Mouse (Mus musculus): ENCODE results near the gene Epn2. TPM values are rescaled to one million over a fixed set of nuclear protein-coding genes. Genes with fewer than 3 reads are reported as not detected.

Gene Epn2
- polyA plus RNA-seq (2012): 0.11 and 0.22 TPM in 2 replicates

DNA sequence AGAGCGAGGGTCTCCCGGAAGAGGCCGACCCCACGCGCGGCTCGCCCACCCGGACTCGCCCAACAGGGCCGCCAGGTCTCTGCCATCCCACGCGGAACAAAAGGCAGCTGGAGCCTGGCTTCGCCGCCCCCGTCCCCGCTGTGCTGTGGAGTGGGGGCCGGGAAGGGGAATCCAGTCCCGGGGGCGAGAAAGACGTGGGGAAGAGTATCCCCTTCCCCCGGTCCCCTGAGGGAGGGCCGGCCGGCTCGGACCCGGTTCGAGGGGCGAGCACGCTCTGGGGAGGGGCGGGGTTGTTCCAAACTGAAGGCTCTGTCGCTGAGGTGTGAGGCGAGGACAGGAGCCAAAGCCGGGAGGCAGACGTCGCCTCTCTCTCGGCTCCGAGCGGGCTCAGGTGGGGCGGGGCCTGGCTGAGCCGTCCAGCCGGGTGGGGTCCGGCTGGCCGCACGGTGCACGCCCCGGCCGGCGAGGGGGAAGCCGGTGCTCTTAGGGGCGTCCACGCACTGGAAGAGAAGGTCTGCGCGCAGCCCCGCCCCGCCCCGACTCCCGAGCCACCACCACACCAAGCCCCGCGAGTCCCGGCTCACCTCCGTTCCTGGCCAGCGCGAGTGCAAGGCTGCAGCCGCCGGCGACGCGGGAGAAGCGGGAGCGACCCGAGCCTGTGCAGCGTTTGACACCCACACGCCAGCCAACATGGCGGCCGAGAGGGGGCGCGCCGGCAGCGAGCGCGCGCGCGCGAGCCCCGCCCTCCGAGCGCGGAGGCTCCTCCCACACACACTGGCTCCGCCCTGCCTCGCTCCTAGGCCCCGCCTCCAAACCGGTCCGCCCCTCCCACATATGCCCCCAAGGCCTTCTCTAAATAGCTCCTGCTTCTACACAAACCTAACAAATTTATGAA is at the start of gene Epn2:
Gene Epn2, minus strand, starts transcription at position 705 of the 895 bp plus-strand sequence.

DNA sequence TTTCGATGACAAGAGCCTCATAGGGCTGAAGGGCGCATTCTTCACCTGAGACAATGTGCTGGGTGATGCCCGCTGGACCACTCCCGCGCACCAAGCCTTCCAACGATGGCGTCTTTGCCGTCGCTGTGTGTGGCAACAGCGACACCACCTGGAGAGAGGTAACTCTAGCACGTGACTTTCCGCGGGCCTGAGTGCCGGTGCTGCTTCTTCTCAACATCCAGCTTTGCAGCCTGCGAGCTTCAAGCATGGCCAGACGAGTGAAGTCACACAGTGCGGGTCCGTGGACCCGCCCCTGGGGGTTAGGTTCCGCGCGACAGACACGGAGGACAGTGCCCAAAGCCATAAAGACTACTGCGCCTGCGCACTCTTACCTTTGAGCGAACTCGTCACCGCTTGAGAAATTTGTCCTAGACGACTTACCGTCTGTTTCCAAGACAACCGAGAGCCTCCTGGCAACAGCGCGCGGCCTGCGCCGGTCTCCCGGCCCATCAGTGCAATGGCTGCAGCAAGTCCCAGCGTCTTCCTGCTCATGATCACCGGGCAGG is 74.7 kb downstream of the Epn2 start, which contains the start of gene B9d1:
Gene B9d1, plus strand, starts transcription at position 432 of the 545 bp plus-strand sequence.

DNA sequence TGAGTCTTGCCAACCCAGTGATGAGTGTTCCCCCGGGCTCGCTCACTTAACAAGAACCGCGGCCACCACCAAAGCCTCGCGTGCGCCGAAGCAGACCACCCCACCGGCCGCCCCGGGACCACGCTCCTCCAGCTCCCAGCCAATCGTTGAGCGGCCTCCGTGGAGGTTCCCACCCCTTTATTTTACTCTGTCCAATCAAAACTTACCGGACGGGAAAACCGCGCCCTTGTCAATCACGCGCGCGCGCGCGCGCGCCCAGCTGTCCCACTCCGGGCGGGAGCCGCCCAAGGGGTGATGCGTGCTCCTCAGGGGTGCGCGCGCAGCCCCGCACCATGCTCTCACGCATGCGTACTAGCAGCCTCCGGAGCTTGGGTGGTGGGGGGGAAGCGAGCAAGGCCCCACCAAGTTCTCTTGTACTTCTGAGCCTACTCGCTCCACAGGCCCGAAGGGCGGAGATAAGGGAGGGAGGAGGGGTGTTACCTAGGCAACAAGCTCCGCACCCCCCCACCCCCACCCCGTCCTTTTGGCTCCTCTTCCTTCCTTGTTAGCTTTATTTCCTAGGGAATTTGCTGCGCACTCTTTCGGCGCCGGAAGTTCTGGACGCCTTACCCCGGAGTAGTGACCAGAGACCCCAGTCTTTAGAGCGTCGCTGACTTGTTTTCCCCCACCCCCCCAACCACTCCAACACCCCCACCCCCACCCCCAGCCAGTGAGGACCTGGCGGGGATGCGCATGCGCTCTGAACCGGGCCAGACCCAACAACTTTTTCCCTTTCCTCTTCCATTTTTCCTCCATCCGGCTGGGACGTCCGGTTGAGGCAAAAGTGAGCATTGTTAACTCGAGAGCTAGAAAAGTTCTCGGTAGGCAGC is 85.1 kb downstream of the Epn2 start, which contains the start of gene Mapk7:
Gene Mapk7, minus strand, starts transcription at position 278 of the 869 bp plus-strand sequence.

DNA sequence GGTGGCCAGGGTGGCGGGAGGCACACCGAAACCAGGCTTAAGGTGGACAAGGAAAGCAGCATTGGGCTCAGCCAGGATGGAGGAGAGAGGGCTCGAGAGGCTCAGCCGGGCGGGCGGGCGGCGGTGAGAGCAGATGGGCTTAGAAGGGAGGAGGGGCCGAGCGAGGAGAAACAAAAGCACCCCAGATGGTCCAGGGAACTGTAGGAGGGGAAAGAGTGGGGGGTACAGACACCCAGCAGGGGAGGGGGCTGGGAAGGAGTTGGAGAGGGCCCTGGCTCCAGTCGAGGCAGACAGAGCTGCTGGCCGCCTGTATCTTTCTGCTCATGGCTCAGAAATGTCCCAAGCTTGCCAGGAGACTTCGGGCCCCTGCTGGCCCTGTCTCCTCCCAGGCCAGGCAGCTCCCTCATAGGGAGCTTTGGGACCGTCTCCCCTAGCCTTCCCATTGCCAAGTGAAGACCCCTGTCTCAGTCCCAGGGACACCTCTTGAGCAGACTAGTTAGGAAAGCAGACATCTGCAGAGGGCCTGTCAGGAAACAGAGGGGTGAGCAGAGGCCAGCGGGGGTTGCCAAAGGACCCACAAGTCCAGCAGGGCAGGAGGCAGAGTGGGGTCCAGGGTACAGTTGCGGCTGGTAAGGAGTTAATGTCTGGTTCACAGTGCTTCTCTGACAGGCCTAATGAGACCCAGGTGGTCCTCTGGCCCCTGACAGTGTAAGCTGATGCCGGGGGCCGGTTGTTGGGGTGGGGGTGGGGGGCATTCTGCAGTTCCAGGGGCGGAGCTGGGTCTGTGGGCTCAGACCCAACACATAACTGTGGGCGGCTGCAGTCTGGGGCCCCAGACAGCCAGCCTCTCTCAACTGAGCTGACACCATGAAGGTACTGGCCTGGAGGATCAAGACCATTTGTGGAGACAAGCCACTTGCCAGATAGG is 94.6 kb downstream of the Epn2 start, which contains the start of gene Mfap4:
Gene Mfap4, plus strand, starts transcription at position 819 of the 928 bp plus-strand sequence.

Other genes with a start within 250 kb of the Epn2 start
- gene Slc47a2, start 236.8 kb downstream of the Epn2 start, polyA plus RNA-seq (2012): not detected in 2 replicates
- gene Slc47a1, start 201.3 kb downstream of the Epn2 start, polyA plus RNA-seq (2012): not detected in 2 replicates
- not detected in 2 replicates for gene Rnf112, start 125.6 kb downstream of the Epn2 start, polyA plus RNA-seq (2012)
- gene Mfap4, start 94.3 kb downstream of the Epn2 start, polyA plus RNA-seq (2012): not detected in 2 replicates
- 33.6 and 37.7 TPM in 2 replicates for gene Mapk7, start 85.3 kb downstream of the Epn2 start, polyA plus RNA-seq (2012)
- gene B9d1, start 74.5 kb downstream of the Epn2 start, polyA plus RNA-seq (2012): 1.7 and 1.8 TPM in 2 replicates
- gene Grap, start 73.6 kb upstream of the Epn2 start, polyA plus RNA-seq (2012): 3.1 and 3.3 TPM in 2 replicates
- 0.25 and 0.46 TPM in 2 replicates for gene Fam83g, start 104.4 kb upstream of the Epn2 start, polyA plus RNA-seq (2012)
- not detected in 2 replicates for gene Slc5a10, start 141.1 kb upstream of the Epn2 start, polyA plus RNA-seq (2012)
- gene Prpsap2, start 182.4 kb upstream of the Epn2 start, polyA plus RNA-seq (2012): 18.9 and 20.7 TPM in 2 replicates

Data from megakaryocyte-erythroid progenitor cell, adult 5 weeks (primary cell).